Mouse (Mus musculus): ENCODE data around the gene Ldb2.

Ldb2 gene

DNA sequence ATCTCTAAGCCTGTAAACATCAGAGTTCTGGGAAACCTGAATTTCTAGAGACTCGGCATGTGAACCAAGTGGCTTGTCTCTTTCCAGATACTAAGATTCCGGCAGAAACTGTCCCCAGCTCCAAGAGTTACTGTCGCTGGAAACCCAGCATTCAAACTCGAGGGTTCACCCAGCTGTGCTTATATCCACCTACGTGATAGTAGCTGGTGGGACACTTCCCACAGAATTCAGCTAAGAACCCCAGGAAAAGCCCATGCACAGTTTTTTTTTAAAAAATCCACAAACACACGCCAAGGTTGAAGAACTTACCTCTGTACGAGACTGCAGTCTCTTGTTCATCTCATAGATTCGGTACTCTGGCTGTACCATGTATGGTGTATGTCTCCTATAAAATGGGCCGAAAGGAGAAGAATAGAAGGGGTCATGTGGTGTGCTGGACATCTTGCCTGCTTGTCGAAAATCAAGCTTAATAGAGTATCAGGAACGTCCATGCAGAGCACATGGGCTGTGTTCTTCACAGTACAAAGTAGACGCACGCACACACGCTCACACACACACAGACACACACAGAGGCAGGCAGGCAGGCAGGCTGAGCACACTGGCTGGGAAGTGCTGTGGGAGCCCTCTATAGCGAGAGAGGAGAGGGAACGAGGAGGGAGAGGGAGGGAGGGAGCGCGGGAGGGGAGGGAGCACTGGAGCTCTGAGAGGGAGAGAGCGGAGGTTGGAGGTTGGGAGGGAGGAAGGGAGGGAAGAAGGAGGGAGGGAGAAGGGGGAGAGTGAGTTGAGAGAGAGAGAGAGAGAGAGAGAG is at the start of gene Ldb2:
TSS of gene Ldb2 (minus strand) at position 628 of the 808 bp plus-strand sequence.
- no peak for DNase-seq (ENCODE audit: extremely low spot score, low read depth, low spot score)

DNA sequence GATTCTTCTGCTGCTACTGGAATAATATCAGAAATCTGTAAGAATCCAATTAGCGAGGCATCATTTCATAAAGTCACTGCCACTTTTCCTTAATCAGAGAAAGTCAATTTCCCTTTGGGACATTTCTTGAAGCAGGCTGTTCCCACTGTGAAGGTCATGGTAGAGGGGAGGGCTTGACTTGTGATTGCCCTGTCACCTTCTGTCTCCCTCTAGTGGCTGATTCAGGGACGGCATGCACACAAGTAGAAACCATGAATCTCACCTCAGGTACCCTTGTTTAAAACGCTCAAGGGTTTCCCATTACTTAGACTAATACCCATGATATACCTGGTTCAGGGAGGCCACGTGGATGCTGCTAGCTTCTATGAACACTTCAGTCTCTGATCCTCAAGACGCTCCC is 31.8 kb upstream of the Ldb2 start:
- no peak for DNase-seq (ENCODE audit: extremely low spot score, low read depth, low spot score)

DNA sequence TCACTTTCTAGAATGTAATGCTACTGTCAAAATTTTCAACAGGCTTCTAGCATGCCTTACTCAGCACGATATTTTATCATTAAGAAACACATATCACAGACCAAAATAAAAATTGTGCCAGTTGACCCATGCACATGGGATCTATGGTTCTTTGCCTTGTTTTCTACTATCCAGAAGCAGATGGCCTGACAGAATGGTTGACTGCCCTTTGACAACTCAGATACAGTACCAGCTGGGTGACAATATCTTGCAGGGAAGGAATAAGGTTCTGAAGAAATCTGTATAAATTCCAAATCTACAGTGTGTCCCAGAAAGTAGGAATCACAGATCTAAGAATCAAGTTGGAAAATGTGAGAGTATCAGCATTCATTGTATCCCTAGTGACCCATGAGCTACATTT is 16.0 kb upstream of the Ldb2 start:
- no peak for DNase-seq (ENCODE audit: extremely low spot score, low read depth, low spot score)

DNA sequence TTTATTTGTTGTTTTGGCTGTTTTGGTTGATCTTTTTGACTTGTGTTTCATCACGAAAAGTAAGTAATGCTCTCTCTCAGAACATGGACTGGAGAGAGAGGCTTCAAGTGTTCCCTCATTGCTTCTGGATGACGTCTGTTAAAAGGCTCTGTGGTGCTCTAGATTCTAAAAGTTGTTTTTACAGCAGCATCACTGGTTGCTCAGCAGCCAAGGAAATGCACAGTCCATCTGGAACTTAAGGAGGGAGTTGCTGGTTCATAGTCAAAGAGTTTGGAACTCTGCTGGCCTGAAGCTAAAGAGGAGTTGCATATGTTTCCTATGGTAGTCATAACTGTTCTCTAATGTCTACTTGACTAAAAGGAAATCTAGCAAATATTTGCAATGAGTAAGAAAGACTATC is 6.5 kb upstream of the Ldb2 start:
- no peak for DNase-seq (ENCODE audit: extremely low spot score, low read depth, low spot score)

DNA sequence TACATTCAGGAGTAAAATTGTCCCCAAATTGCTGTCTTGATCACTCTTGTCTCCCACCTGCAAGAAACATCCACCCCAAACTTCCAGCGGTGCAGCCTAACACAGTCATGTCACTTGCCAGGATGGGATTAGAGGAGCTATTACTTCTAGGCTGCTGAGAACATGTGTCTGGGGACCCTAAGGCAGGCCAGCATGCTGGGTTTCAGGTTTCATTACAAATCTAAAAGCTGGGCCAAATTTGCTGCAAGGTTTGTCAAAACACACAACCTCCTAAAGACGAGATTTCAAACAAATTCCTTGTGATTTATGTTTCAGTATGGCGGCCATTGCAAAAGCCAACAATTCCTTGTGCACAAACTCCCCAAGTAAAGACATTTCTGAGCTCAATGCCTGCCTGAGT is 1.6 kb upstream of the Ldb2 start:
- peak; percentile 39 for DNase-seq (ENCODE audit: extremely low spot score, low read depth, low spot score)

DNA sequence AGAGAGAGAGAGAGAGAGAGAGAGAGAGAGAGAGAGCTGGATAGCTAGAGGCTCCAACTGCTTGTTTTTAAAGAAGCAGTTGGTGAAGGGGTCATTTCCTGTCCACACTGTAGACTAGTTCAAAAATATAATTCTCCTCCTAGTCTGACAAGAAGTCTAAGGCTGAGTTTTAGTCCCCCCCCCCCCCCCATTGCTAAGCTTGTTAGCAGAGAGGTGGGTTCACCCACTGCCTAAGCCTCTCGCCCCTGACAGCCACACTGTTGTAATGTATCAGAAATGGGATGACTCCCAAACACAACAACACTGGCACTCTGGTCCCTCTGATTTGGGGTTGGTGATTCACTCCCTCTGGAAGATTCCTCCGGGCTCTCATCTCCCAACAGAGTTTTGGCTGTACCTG is 381 bp upstream of the Ldb2 start:
- DNase-seq (ENCODE audit: extremely low spot score, low read depth, low spot score), result no peak

DNA sequence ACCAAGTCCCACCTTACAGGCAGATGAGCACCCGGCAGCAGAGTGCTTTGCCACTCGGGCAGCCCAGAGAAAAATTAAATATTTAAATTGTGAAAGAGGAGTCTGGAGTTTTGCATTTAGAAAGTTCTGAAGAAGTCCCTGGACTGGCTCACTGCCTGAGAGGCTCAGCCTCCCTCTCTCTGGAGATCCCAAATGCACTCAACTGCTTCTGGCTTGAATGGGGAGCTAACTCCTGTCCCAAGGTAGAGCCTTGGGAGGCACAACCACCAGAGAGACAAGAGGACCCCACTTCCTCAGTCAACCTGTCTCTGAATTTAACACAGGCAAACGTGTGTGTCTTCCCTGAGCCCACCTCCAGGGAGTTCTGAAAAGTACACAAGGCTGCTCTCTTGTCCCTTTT is 987 bp downstream of the Ldb2 start:
- DNase-seq (ENCODE audit: extremely low spot score, low read depth, low spot score), result no peak

DNA sequence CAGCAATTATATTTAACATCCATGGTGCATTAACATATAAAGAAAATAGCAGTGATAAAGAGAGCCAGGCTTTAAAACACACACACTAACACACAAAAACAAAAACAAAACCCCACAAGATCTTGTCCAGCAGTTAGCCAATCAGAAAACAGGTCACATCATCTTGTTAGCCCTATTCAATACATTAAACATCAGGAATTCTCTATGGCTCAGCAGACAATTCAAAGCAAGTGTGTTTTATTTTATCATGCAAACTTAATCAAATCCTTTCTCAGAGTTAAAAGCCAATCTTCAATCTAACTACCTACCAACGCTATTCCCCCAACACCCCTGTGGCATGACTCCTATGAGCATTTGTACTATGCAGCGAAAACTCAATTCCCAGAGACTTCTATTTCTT is 1.4 kb downstream of the Ldb2 start:
- no peak for DNase-seq (ENCODE audit: extremely low spot score, low read depth, low spot score)

DNA sequence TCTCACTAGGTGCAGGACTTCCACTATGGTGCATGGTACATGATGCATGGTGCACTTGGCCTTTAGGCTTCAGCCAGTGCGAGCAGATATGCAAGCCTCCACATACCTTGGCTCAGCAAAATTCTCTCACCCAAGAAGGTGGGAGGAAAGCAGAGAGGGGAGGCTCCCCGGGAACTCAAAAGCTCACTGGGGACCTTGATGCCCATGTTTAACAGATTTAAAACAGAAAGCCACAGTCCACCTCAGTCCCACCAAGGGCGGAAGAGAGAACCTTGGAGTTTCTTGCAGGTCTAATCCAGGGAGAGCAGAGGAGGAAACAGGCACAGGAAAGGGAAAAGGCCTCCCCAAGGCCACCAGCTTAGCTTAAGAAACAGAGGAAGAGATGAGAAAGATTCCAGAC is 14.9 kb downstream of the Ldb2 start:
- no peak for DNase-seq (ENCODE audit: extremely low spot score, low read depth, low spot score)

DNA sequence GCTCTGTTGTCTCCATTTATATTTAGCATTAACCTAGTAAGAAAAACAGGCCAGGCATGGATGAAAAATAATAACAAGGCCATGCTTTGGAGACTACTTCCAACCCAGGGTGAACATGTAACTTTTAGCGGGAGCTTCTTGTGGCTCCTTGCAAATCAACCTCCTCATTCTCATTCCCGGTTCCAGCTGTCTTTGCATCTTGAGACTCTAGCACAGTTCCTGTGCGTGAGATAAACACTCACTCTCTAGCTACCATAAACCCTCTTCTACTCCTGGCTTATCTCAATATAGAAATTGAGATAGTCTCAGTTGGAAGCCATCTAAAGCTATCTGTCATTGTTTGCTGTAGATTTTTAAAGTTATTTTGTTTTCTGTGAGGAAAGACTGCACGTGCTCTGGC is 20.1 kb downstream of the Ldb2 start:
- no peak for DNase-seq (ENCODE audit: extremely low spot score, low read depth, low spot score)

DNA sequence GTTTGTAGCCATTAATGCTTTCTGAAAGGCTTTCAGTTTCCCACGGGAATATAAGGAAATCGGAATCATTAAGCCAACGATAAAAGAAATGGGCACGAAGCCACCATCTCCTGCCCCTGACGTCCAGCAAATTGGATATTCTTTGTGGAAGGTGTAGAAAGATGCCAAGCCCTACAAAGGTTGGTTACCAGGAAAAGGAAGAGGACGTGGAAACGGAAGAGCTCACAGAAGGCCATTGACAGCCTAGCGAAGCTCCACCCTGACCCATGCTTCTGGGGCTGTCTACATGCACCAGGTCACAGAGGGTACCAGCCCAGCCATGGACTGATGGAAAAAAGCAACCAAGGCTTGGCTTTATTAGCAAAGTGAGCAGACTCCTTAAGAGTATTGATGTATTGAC is 31.0 kb downstream of the Ldb2 start:
- DNase-seq (ENCODE audit: extremely low spot score, low read depth, low spot score), result no peak

DNA sequence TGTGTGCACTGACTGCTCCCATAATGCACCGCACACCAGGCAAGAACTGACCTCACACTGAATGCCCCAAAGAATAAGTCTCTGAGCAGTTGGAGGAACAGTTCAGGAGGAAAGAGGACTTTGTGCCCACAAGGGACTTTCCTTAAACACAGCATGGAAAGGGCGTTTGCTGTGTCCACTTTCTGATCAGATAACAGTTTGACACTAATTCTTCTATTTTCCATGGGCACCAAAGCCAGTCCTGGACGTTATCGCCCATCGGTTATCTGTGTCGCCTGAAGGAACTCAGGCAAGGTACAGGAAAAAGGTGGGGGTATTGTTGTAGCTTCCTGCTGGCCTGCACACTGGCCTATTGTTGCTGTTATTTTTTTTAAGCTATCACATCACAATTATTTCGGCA is 34.6 kb downstream of the Ldb2 start:
- DNase-seq (ENCODE audit: extremely low spot score, low read depth, low spot score), result no peak

DNA sequence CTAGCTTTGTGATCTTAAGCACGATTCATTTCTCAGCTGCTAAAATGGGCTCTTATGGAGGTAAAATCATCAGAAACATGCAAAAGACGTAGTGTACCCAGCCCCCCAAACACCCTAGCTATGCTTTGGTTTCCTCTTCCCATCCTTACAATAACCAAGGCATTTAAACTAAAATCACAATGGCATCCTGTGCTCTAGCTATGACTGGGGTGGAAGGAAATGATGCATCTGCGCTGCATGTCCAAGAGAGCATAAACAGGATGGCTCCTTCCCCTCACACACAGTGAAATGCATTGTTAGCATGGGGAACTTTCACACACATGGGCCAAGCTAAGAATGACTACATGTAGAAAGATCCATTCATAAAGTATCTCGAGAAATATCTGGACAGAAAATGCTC is 40.3 kb downstream of the Ldb2 start:
- DNase-seq (ENCODE audit: extremely low spot score, low read depth, low spot score), result no peak

DNA sequence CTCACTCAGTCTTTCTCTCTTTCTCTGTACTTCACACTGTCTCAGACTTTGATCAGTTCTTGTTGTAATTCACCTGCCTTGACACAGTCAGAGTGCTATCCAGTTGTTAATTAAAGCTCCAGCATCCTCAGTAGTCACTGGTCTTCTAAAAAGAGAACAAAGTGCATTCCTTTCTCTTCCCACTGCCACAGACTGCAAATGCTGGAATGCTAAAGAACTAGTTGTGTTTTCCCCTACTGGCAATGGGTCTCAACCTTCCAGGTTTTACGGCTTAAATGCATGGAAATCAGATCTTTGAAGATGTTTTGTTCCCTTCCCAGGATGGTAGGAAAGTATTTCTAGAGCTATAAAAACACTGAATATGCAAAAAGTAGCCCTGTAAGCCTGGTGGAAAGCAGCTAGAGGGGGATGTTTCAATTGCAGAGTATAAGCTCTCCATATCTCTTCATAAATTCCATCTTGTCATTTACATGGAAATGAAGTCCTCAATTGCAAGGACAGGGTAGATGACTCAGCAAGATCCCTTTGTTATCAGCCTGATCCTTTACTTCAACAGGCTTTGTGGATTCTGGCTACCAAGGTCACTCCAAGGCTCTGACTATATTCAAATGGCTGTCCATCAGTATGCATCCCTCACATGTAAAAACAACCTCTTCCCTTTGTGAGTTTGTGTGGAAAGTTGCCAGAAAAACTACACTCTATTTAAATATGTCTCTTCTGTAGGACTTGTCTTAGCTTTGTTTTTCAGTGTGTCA is 45.1 kb downstream of the Ldb2 start:
- no peak for DNase-seq (ENCODE audit: extremely low spot score, low read depth, low spot score)

DNA sequence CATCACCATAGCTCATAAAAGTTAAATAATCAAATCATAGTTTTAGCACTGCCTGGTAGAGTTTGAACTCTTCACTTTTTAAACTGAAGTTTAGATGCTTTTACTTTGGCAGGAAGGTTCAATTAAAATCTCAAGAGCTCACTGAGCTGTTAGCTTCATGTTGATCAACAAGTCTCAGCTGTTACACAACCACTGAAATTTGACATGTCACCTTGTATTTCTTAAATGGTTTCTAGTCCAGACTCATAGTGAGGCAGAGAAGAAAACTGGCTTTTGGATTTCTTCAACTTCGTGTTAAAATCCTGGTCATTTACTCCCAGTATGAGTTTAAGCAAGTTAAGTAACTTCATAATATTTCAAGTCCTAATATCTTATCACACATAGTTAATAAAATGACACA is 53.8 kb downstream of the Ldb2 start:
- DNase-seq (ENCODE audit: extremely low spot score, low read depth, low spot score), result no peak

DNA sequence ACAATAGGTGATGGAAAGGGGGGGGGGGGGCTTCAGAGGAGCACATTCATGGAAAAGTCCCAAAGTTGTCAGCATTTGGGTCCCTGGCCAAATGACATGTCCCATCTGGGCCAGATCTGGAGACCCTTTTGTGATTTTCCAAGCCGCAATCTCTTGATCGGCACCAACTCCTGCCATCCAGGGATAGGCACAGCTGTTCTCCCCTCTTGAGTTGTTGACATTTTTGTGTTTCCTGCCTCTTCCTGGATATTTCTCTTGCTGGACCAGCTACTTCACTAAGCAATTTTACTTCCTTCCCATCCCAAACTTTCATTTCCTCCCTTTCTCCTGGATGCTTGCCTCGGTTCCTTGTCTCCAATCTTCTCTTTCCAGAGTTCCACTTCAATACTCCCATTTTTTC is 63.1 kb downstream of the Ldb2 start:
- no peak for DNase-seq (ENCODE audit: extremely low spot score, low read depth, low spot score)

DNA sequence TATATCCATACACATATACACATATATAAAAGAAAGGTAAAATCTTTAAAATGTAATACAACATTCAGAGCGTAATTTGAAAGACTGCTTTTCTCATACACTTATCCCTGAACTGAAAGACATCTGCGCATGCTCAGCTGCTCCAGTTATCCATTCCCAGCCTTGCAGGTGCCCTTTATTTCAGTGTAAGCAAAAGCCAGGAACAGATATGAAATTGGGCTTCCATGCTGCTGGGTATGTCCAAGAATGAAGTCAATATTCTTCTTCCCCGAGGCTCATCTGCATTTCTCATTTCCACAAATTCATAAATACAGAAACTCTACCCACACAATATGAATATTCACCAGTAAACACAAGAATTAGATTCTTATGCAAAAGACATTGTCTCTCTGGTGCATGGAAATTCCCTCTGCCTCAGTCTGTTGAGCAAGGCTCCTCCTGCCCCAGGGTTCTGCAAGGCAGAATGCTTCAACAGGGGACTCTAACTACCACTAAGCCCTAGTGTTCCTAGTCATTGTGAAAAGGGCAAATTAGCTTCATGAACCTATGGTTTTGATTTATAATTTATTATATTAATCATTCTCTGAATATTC is 65.3 kb downstream of the Ldb2 start:
- DNase-seq (ENCODE audit: extremely low spot score, low read depth, low spot score), result no peak

DNA sequence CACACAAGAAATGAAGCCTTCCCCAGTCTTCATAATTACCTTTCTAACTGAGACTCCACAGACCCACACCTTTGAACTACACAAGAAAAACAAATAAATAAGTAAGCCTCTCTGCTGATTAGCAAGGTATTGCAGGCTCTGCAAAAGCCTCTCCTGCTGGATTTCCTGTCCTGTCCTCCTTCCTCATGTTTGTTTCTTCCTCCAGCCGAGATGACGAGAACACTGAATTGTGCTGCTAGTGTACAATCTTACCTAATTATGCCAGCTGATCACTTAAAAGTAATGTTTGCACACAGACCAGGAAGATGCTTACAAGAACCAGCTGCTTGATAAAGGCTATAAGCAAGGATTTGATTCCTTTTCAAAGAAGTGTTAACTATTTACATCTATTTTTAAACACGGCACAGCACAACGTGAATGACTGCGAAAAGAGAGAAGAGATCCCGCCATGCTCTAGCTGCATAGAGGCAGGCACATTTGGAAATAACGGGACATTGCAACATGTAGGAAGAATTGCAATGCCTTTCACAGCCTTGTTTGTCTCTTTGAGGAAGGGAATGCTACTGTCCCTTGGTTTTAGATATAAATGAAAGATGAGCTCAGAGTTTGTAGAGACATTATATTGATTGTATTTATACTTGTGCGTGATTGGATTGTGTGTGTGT is 69.7 kb downstream of the Ldb2 start:
- DNase-seq (ENCODE audit: extremely low spot score, low read depth, low spot score), result no peak

DNA sequence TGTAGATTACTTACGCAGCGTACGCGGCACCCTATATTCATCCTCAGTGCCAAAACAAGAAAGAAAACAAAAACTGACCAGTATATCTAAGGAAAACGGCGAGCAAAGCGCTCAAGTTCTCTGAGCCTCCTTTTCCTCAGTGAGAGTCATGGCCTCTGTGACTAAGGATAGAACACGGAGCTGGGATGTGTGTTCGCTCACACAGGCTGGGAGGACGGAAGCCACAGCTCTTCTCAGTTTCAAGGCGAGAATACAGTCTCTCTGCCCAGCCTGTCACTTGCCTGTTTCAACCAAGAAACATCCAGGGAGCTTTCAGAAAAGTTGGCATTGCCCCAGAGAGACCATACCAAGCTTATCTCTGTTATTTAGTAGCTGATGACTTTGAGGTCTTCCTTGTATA is 71.5 kb downstream of the Ldb2 start:
- no peak for DNase-seq (ENCODE audit: extremely low spot score, low read depth, low spot score)

DNA sequence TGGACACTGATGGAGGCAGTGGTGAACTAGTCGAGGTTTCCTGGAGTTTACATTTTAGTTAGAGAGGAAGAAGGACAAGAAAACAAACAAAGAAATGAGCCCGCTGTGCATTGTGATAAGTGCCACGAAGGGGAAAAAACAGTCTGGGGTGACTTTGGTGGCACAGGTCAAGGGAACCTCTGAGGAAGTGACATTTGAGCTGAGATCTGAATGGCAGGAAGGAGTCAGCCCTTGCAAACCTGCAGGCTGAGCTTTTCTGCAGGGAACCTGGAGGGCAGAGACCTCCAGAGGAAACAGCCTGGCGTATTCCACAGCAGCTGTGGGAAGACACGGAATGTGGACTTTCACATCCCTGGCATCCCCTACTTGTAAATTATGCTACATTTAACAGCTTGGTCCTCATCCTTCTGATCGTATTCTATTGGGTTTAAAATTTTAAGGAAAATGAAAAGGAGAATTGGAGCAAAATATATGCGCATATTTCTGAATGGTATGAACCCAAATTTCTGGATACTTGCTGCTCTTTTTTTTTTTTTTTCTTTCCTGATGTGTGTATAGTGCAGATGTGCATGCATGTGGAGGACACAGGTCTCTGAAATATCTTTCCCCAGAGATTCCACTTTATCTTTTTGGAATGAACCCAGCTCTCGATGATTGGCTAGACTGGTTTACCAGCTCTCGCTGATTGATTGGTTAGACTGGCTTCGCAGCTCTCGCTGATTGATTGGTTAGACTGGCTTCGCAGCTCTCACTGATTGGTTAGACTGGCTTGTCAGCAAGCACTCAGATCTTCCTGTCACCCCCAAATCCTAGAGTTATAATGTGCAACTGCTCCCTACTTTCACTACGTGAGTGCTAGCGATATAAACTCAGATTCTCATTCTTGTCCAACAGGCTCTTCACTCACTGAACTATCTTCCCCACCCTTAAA is 72.7 kb downstream of the Ldb2 start:
- DNase-seq (ENCODE audit: extremely low spot score, low read depth, low spot score), result no peak

DNA sequence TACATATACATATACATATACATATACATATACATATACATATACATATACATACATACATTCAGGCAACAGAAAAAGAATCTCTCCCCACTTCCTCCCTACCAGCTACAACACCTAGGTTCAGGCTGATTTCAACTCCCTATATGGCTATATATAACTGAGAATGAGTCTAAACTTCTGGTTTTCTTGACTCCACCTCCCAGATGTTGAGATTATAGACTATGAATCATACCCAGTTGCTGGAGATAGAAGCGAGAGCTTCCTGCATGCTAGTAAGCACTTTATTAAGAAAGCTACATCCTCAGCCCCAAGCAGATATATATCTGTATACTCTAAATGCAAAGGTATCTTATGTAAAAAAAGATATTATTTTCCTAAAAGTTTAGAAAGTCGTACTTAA is 74.0 kb downstream of the Ldb2 start:
- no peak for DNase-seq (ENCODE audit: extremely low spot score, low read depth, low spot score)

Measured in hindlimb bud, embryonic 11.5 days (tissue).